Mouse (Mus musculus) stomach, postnatal 0 days (tissue): ENCODE results near the gene Smyd4. TPM values are rescaled to one million over a fixed set of nuclear protein-coding genes. Genes with fewer than 3 reads are reported as not detected.

Source experiments
- ATAC-seq: fragments of 200-750 bp; cut with Nextera tagmentation; 2 replicates; pipeline ENCODE4 v1.8.0; 2017; ENCODE audit not compliant: low FRiP score, low TSS enrichment
- DNase-seq: peaks from one replicate; pipeline ENCODE4 v3.0.0-alpha.2; 2016; ENCODE audit warnings: low spot score
- H3K27ac ChIP-seq: fragments of 300-500 bp; sonication (generic); replicated peaks from 2 replicates; pipeline ENCODE4 v1.5.1; 2014; ENCODE audit warnings: mild to moderate bottlenecking, control low read depth
- H3K27me3 ChIP-seq: fragments of 300-500 bp; sonication (generic); 2 replicates; pipeline ENCODE4 v1.6.1; 2014; ENCODE audit warnings: low read length; ENCODE audit not compliant: control insufficient read depth, insufficient read depth
- H3K36me3 ChIP-seq: fragments of 300-500 bp; sonication (generic); 2 replicates; pipeline ENCODE4 v1.6.1; 2014; ENCODE audit warnings: low read length, mixed read lengths; ENCODE audit not compliant: control insufficient read depth, insufficient read depth
- H3K4me1 ChIP-seq: fragments of 300-500 bp; sonication (generic); replicated peaks from 2 replicates; pipeline ENCODE4 v1.6.1; 2014; ENCODE audit warnings: antibody characterized with exemption; ENCODE audit not compliant: control insufficient read depth, insufficient read depth
- H3K4me2 ChIP-seq: fragments of 300-500 bp; sonication (generic); replicated peaks from 2 replicates; pipeline ENCODE4 v1.6.1; 2014; ENCODE audit warnings: low read depth, mild to moderate bottlenecking, control low read depth, moderate library complexity
- H3K4me3 ChIP-seq: fragments of 300-500 bp; sonication (generic); 2 replicates; pipeline ENCODE4 v1.5.1; 2014; ENCODE audit warnings: low read depth, low read length, control low read depth
- H3K9ac ChIP-seq: fragments of 300-500 bp; sonication (generic); 2 replicates; pipeline ENCODE4 v1.6.1; 2014; ENCODE audit warnings: mild to moderate bottlenecking, low read length, control low read depth, mixed read lengths
- H3K9me3 ChIP-seq: fragments of 300-500 bp; sonication (generic); 2 replicates; pipeline ENCODE4 v1.6.1; 2016; ENCODE audit warnings: low read length; ENCODE audit not compliant: control insufficient read depth
- CTCF ChIP-seq: IDR thresholded peaks from 2 replicates; pipeline ENCODE4 v1.5.1; 2016; ENCODE audit warnings: antibody characterized with exemption, low read depth, mild to moderate bottlenecking, moderate library complexity
- EP300 ChIP-seq: optimal IDR thresholded peaks from 2 replicates; pipeline ENCODE3; 2016; ENCODE audit warnings: antibody characterized with exemption
- WGBS: fragments of 180-500 bp; shearing (Covaris S2); extraction: QIAGEN DNeasy Blood & Tissue Kit; methylation state at CpG from one replicate; pipeline ENCODE4 v1.1.7; 2014; 5-methylcytosine and 5-hydroxymethylcytosine counted together
- polyA plus RNA-seq: library from polyadenylated mRNA; unstranded; fragments of >200 nt; fragmentation: Nextera tagmentation; extraction: Ambion mirVana; gene quantifications from 2 replicates; pipeline ENCODE4 v1.2.1, GENCODE M21; 2015

Smyd4 gene
- polyA plus RNA-seq, 1 experiment from 2014 or later = 5.0 TPM

- Histone ChIP-seq H3K36me3 (peaks cover 28% of the 10 kb centered on the region), H3K9ac (no peak overlapping the region), H3K27ac (no peak overlapping the region), H3K4me3 (no peak overlapping the region), H3K9me3 (no peaks in the 10 kb centered on the region), H3K27me3 (no peaks in the 10 kb centered on the region), H3K4me2 (no peak overlapping the region), H3K4me1 (0 out of 2 replicates have a peak, but pooled peaks cover under 1% of the 10 kb centered on the region)
- TF ChIP-seq CTCF (no peak), EP300 (no peak)
- 75% methylated on average over 3 of the region's 3 CpGs for WGBS
- DNase-seq = no peak
- ATAC-seq = no peak
Observed at GRCm38 (mm10) chr11:75448575-75448974, 100.3 kb downstream of the Smyd4 start.

DNA sequence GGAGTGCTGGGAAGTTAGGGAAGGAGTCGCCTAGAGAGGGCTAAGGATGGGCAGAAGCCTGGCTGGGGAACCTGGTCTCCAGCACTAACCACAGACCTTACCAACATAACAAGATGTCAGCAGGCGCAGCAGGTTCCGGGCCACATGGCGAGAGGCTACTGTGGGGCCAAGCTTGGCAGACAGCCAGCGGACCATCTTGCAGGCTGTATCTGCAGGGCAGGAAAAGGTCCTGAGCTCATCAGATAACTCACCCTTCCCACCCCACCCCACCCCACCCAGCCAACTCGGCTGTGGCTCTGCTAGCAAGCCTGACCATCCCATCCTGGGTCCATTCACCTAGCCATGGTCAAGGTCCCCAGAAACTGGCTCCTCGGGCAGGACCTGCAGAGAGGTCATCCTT lies 101.5 kb downstream of the Smyd4 start:
- Histone ChIP-seq H3K36me3 (peaks cover 26% of the 10 kb centered on the region), H3K4me1 (peaks cover 6% of the 10 kb centered on the region; the same call in 1 of the 2 replicates), H3K9ac (no peak overlapping the region), H3K27ac (no peak overlapping the region), H3K4me3 (no peak overlapping the region), H3K4me2 (no peak overlapping the region), H3K27me3 (no peaks in the 10 kb centered on the region), H3K9me3 (no peaks in the 10 kb centered on the region)
- no peak for DNase-seq
- 69% methylated on average over 7 of the region's 7 CpGs for WGBS
- ATAC-seq = no peak
- no peak for TF ChIP-seq CTCF
- no peak for TF ChIP-seq EP300

DNA sequence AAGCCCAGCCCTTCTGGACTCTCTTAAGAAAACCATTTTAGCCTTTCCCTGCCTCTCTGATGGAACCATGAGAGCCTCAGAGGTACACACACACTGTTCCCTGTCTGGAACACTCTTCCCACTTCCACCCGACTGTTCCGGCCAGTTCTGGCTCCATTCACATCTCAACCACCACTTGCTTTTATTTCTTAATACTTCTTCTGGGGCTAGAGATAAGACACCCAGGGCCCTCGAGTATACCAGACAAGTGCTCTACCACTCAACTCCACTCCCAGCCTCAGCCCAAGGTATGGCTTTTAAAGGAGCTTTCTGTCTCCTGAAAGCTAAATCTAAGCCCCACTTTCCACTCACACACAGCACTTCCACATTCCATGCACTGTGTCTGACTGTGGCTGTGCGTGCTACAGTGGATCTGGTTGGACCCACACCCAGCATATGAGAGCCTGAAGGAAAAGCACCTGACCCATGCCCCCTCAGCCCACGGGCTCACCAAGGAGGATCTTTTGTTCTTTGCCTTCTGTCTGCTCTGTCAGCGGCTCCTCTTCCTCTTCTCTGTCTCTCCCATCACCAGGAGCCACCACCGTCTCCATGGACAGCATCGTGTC lies 102.2 kb downstream of the Smyd4 start:
- WGBS = 79% methylated on average over 8 of the region's 8 CpGs
- no peak for TF ChIP-seq EP300
- TF ChIP-seq CTCF = no peak
- H3K27me3 ChIP-seq = no peaks in the 10 kb centered on the region
- ATAC-seq (no peak), DNase-seq (no peak)
- no peak overlapping the region for H3K4me3 ChIP-seq
- no peak overlapping the region for H3K4me2 ChIP-seq
- no peak overlapping the region for H3K9ac ChIP-seq
- H3K27ac ChIP-seq = no peak overlapping the region
- H3K4me1 ChIP-seq = peaks cover 9% of the 10 kb centered on the region; the same call in 1 of the 2 replicates
- no peaks in the 10 kb centered on the region for H3K9me3 ChIP-seq
- H3K36me3 ChIP-seq = peaks cover 23% of the 10 kb centered on the region

- no peaks in the 10 kb centered on the region for H3K9me3 ChIP-seq
- H3K4me3 ChIP-seq = no peak overlapping the region
- H3K27me3 ChIP-seq = no peaks in the 10 kb centered on the region
- H3K36me3 ChIP-seq = peaks cover 21% of the 10 kb centered on the region
- H3K27ac ChIP-seq = no peak overlapping the region
- peaks cover 9% of the 10 kb centered on the region; the same call in 1 of the 2 replicates for H3K4me1 ChIP-seq
- no peak overlapping the region for H3K9ac ChIP-seq
- no peak for DNase-seq
- H3K4me2 ChIP-seq = no peak overlapping the region
- no peak for TF ChIP-seq EP300
- no peak for TF ChIP-seq CTCF
- ATAC-seq = no peak
- WGBS = 85% methylated on average over 15 of the region's 15 CpGs
Observed at GRCm38 (mm10) chr11:75450936-75451335, 102.7 kb downstream of the Smyd4 start.

GRCm38 (mm10) chr11:75452081-75452480 lies 103.8 kb downstream of the Smyd4 start:
- Histone ChIP-seq H3K36me3 (peaks cover 21% of the 10 kb centered on the region), H3K4me2 (no peak overlapping the region), H3K4me3 (no peak overlapping the region), H3K9me3 (no peaks in the 10 kb centered on the region), H3K27me3 (no peaks in the 10 kb centered on the region), H3K4me1 (peaks cover 9% of the 10 kb centered on the region; the same call in 1 of the 2 replicates), H3K9ac (no peak overlapping the region), H3K27ac (no peak overlapping the region)
- WGBS = 91% methylated on average over 8 of the region's 8 CpGs
- DNase-seq (no peak), ATAC-seq (no peak)
- TF ChIP-seq EP300 (no peak), CTCF (no peak)

- Histone ChIP-seq H3K4me3 (no peak overlapping the region), H3K4me2 (no peak overlapping the region), H3K36me3 (peaks cover 17% of the 10 kb centered on the region), H3K9me3 (no peaks in the 10 kb centered on the region), H3K9ac (no peak overlapping the region), H3K27me3 (no peaks in the 10 kb centered on the region), H3K27ac (no peak overlapping the region), H3K4me1 (peaks cover 9% of the 10 kb centered on the region; the same call in 1 of the 2 replicates)
- DNase-seq (no peak), ATAC-seq (no peak)
- no peak for TF ChIP-seq EP300
- TF ChIP-seq CTCF = no peak
- WGBS = 93% methylated on average over 31 of the region's 31 CpGs
Observed at GRCm38 (mm10) chr11:75452812-75453557, 104.8 kb downstream of the Smyd4 start.
